Mouse (Mus musculus) liver, embryonic 13.5 days (tissue): ENCODE results near the gene Gm20696. TPM values are rescaled to one million over a fixed set of nuclear protein-coding genes. Genes with fewer than 3 reads are reported as not detected.

ENCODE experiments used
- ATAC-seq: fragments of 200-750 bp; cut with Nextera tagmentation; 2 replicates; pipeline ENCODE4 v1.8.0; 2017; ENCODE audit warnings: low read depth, mild to moderate bottlenecking, moderate number of reproducible peaks, moderate library complexity
- DNase-seq: peaks from one replicate; pipeline ENCODE4 v3.0.0; 2022
- H3K27ac ChIP-seq: fragments of 300-500 bp; sonication (generic); 2 replicates; pipeline ENCODE4 v1.5.1; 2015; ENCODE audit warnings: moderate library complexity, mild to moderate bottlenecking, inconsistent platforms
- H3K27me3 ChIP-seq: fragments of 300-500 bp; sonication (generic); 2 replicates; pipeline ENCODE4 v1.6.1; 2015; ENCODE audit warnings: mild to moderate bottlenecking, inconsistent platforms
- H3K36me3 ChIP-seq: fragments of 300-500 bp; sonication (generic); 2 replicates; pipeline ENCODE4 v1.6.1; 2015; ENCODE audit warnings: mild to moderate bottlenecking, inconsistent platforms
- H3K4me1 ChIP-seq: fragments of 300-500 bp; sonication (generic); replicated peaks from 2 replicates; pipeline ENCODE4 v1.6.1; 2015; ENCODE audit warnings: inconsistent platforms
- H3K4me2 ChIP-seq: fragments of 300-500 bp; sonication (generic); 2 replicates; pipeline ENCODE4 v1.6.1; 2015; ENCODE audit warnings: inconsistent platforms, mild to moderate bottlenecking, moderate library complexity
- H3K4me3 ChIP-seq: fragments of 300-500 bp; sonication (generic); replicated peaks from 2 replicates; pipeline ENCODE4 v1.5.1; 2015; ENCODE audit warnings: mild to moderate bottlenecking, inconsistent platforms
- H3K9ac ChIP-seq: fragments of 300-500 bp; sonication (generic); 2 replicates; pipeline ENCODE4 v1.6.1; 2015; ENCODE audit warnings: mild to moderate bottlenecking, inconsistent platforms
- H3K9me3 ChIP-seq: fragments of 300-500 bp; sonication (generic); replicated peaks from 2 replicates; pipeline ENCODE4 v1.6.1; 2016; ENCODE audit warnings: inconsistent platforms
- WGBS: fragments of 180-500 bp; shearing (Covaris S2); methylation state at CpG from one replicate; pipeline ENCODE4 v1.1.7; 2015; ENCODE audit not compliant: insufficient replicate concordance; 5-methylcytosine and 5-hydroxymethylcytosine counted together
- polyA plus RNA-seq: library from polyadenylated mRNA; unstranded; fragments of >200 nt; fragmentation: Nextera tagmentation; extraction: Ambion mirVana; gene quantifications from 2 replicates; pipeline ENCODE4 v1.2.1, GENCODE M21; 2015

Gene Gm20696
- polyA plus RNA-seq, 1 experiment from 2014 or later, result 0.58 TPM

- no peak overlapping the region for H3K4me2 ChIP-seq
- H3K36me3 ChIP-seq, result no peaks in the 10 kb centered on the region
- no peaks in the 10 kb centered on the region for H3K27me3 ChIP-seq
- H3K9ac ChIP-seq, result no peak overlapping the region
- ATAC-seq, result no peak
- H3K9me3 ChIP-seq, result no peaks in the 10 kb centered on the region
- no peak overlapping the region for H3K4me3 ChIP-seq
- 49% methylated on average over 7 of the region's 7 CpGs for WGBS
- no peak overlapping the region for H3K27ac ChIP-seq
- DNase-seq, result no peak
- H3K4me1 ChIP-seq, result no peaks in the 10 kb centered on the region
These were observed 46.1 kb downstream of the Gm20696 start for GRCm38 (mm10) chr6:99620471-99620870.

- ATAC-seq (no peak), DNase-seq (no peak)
- Histone ChIP-seq H3K9me3 (no peaks in the 10 kb centered on the region), H3K27ac (no peak overlapping the region), H3K4me3 (no peak overlapping the region), H3K4me2 (no peak overlapping the region), H3K4me1 (no peaks in the 10 kb centered on the region), H3K27me3 (no peaks in the 10 kb centered on the region), H3K9ac (no peak overlapping the region), H3K36me3 (no peaks in the 10 kb centered on the region)
- 58% methylated on average over 8 of the region's 8 CpGs for WGBS
These were observed 46.6 kb downstream of the Gm20696 start for GRCm38 (mm10) chr6:99619964-99620363.

DNA sequence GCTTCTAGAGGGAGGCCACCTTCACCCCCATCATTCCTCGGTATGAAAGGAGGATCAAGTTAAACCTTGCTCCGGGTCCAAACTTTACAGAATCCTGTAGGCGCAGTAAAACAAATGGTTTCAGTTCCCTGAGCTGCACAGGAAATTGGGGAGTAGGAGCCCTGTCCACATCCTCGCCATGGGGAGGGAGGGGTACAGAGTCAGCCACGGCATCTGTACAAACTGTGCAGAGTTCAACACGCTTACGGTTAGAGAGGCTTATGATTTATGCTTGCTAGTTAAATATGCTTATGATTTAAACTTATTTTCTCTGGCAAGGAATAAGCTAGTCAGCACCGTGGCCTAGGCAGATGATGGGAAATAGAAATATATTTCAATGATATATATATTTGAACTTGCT lies 47.1 kb downstream of the Gm20696 start:
- H3K4me3 ChIP-seq, result no peak overlapping the region
- no peaks in the 10 kb centered on the region for H3K4me1 ChIP-seq
- H3K27me3 ChIP-seq, result no peaks in the 10 kb centered on the region
- 47% methylated on average over 8 of the region's 8 CpGs for WGBS
- no peak overlapping the region for H3K27ac ChIP-seq
- no peaks in the 10 kb centered on the region for H3K9me3 ChIP-seq
- H3K9ac ChIP-seq, result no peak overlapping the region
- DNase-seq (no peak), ATAC-seq (no peak)
- no peaks in the 10 kb centered on the region for H3K36me3 ChIP-seq
- H3K4me2 ChIP-seq, result no peak overlapping the region

- no peaks in the 10 kb centered on the region for H3K4me1 ChIP-seq
- ATAC-seq, result no peak
- 67% methylated on average over 7 of the region's 7 CpGs for WGBS
These were observed 48.7 kb downstream of the Gm20696 start for GRCm38 (mm10) chr6:99617867-99618266.

DNA sequence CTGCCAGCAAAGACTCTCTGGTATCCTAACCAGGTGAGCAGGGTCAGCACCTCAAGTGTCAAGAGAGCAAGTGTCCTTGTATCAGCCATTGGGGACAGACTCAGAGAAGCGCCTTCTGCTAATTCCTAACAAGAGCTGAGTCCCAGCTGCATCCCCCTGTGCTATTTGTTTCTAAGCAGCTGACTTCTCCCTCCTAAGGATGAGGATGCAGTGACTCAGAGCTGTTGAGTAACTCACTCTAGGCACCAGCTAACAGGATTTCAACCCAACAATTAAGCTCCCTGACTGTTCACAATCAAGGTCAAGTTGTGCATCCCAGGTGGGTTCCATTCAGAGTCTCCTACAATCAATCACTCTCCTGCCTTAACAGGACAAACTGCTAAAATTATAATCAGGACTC lies 49.2 kb downstream of the Gm20696 start:
- 53% methylated on average over 1 of the region's 1 CpGs for WGBS
- no peak for ATAC-seq
- H3K27ac ChIP-seq, result no peak overlapping the region
- H3K36me3 ChIP-seq, result no peaks in the 10 kb centered on the region
- no peak overlapping the region for H3K4me2 ChIP-seq
- H3K27me3 ChIP-seq, result no peaks in the 10 kb centered on the region
- H3K9ac ChIP-seq, result no peak overlapping the region
- no peak for DNase-seq
- no peaks in the 10 kb centered on the region for H3K9me3 ChIP-seq
- H3K4me3 ChIP-seq, result no peak overlapping the region
- H3K4me1 ChIP-seq, result no peaks in the 10 kb centered on the region

More at GRCm38 (mm10) chr6:99617867-99618266, 48.7 kb downstream of the Gm20696 start:
- no peak for DNase-seq
- Histone ChIP-seq H3K27me3 (no peaks in the 10 kb centered on the region), H3K9me3 (no peaks in the 10 kb centered on the region), H3K4me2 (no peak overlapping the region), H3K27ac (no peak overlapping the region), H3K36me3 (no peaks in the 10 kb centered on the region), H3K4me3 (no peak overlapping the region), H3K9ac (no peak overlapping the region)

DNA sequence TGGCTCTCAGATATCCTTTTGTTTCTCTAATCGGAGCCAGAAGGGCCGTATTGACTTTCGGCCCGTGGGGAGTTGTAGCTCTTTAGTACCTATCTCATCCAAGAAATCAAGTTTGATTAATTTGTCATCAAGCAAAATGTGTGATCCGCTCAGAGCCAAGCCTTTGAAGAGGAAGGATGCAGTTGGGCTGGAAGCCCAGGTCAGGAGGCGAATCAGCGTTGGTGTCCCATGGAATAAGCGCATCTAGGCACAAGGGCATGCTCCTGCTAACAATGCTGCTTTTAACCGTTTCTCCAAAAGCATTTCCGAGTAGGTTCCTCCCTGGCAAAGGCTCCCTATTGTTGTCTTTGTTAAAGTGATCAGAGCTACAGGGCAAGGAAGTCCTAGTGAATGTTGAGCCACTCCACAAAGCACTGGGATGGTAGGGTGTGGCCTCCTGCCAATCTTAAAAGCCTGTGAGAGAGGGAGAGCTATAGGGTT lies 51.3 kb downstream of the Gm20696 start:
- H3K36me3 ChIP-seq, result no peaks in the 10 kb centered on the region
- H3K27ac ChIP-seq, result no peak overlapping the region
- ATAC-seq, result no peak
- WGBS, result 59% methylated on average over 10 of the region's 10 CpGs
- H3K4me2 ChIP-seq, result no peak overlapping the region
- DNase-seq, result no peak
- no peaks in the 10 kb centered on the region for H3K27me3 ChIP-seq
- no peaks in the 10 kb centered on the region for H3K4me1 ChIP-seq
- H3K4me3 ChIP-seq, result no peak overlapping the region
- no peaks in the 10 kb centered on the region for H3K9me3 ChIP-seq
- no peak overlapping the region for H3K9ac ChIP-seq

DNA sequence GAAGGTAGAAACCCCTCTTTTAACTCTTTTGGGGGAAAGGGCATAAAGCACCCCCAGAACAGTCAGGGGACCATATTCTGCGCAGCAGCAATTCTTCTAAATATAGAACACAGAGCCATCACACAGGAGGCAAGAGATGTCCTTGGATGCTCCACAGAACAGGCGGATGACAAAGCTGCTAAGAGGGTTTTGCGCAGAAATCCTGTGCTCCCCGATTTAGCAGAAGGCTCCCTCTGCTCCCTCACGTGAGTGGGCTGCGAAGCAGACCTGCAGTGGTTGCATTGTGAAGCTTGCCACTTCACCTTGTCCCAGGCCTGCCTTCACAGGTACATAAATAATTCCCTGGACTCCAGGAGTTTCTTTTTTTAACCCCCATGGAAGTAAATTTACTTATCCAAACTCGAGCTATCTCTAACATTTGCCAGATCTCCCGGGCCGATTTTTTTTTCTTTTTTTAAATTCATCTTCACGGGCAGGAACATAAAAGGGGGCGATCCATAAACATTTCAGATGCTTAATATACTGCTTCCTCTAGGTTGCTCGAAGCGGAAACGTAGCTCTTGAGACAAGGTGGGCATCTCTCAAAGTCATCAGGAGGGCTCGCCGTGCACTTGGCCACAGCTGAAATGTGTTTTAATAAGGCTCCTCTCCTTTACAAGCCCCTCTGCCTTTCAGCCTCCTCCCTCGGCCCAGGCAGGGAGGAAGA lies 51.9 kb downstream of the Gm20696 start:
- Histone ChIP-seq H3K4me1 (no peaks in the 10 kb centered on the region), H3K27ac (no peak overlapping the region), H3K36me3 (no peaks in the 10 kb centered on the region), H3K27me3 (no peaks in the 10 kb centered on the region), H3K4me2 (no peak overlapping the region), H3K9ac (no peak overlapping the region), H3K4me3 (no peak overlapping the region), H3K9me3 (no peaks in the 10 kb centered on the region)
- WGBS, result 69% methylated on average over 17 of the region's 17 CpGs
- ATAC-seq (no peak), DNase-seq (no peak)

DNA sequence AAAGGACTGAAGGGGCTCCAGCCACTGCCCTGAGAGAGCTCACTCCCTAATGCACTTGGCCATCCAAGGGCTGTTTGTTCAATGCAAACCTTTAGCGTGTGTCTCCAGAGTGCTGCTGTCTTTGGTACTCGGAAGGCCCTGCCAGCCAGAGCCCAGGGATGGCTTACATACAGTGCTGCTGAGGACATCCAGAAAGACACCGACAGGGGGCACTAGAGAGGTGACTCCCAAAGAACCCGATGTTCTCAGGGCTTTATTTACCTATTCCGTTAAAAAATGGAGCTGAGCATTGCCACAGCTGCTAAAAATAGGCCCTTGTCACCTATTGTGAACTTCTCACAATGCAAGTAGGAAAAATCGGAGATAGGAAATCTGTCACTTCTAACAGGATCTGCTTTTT lies 54.7 kb downstream of the Gm20696 start:
- 45% methylated on average over 6 of the region's 6 CpGs for WGBS
- Histone ChIP-seq H3K4me1 (no peaks in the 10 kb centered on the region), H3K4me3 (no peak overlapping the region), H3K27me3 (no peaks in the 10 kb centered on the region), H3K36me3 (no peaks in the 10 kb centered on the region), H3K27ac (no peak overlapping the region), H3K4me2 (no peak overlapping the region), H3K9ac (no peak overlapping the region), H3K9me3 (no peaks in the 10 kb centered on the region)
- ATAC-seq, result no peak
- no peak for DNase-seq

DNA sequence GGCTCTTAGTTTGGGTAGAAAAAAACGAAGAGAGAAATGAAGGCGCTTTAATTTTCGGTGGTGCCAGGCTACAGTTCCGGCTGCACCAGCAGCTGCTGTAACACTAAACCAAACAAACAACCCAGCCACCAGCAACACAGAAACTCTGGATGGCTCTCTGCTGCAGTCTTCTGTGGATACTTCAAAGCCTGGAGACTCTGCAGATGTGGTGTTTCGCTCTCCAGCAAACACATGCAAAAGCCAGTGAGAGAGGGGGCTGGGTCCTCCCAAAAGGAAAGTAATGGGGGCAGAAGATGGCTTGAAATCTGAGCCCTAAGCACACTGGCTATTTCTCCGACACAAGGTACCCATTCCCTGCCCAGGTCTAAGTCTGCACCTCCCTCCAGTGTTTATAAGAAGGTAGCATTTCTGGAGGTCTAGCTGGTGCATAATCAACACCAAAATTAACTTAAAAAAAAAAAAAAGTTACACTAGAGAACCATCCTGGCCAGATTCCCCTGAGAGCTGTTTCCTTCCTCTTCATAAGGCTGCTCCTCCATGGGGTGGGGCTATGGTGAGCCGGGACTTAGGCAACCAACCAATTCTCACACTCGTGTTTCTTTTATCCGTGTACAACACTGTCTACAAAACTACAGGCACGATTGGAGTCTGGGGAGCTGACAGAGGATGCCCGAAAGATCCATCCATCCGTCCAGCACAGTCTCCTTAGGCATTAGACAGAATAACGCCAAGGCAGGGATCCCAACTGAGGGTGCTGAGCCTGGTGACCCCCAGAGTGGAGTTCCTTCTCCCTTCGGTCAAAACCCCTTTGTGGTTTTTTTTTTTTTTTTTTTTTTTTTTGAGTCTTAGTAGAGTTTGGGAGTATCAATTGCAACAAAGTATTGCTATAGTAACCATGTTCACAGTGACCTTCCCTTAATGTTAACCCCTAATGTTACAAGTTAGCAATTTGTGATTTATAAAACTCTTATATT lies 55.9 kb downstream of the Gm20696 start:
- 32% methylated on average over 14 of the region's 14 CpGs for WGBS
- Histone ChIP-seq H3K27ac (no peak overlapping the region), H3K36me3 (no peaks in the 10 kb centered on the region), H3K9ac (no peak overlapping the region), H3K4me1 (no peaks in the 10 kb centered on the region), H3K4me3 (no peak overlapping the region), H3K27me3 (no peaks in the 10 kb centered on the region), H3K4me2 (no peak overlapping the region), H3K9me3 (no peaks in the 10 kb centered on the region)
- DNase-seq (no peak), ATAC-seq (no peak)

DNA sequence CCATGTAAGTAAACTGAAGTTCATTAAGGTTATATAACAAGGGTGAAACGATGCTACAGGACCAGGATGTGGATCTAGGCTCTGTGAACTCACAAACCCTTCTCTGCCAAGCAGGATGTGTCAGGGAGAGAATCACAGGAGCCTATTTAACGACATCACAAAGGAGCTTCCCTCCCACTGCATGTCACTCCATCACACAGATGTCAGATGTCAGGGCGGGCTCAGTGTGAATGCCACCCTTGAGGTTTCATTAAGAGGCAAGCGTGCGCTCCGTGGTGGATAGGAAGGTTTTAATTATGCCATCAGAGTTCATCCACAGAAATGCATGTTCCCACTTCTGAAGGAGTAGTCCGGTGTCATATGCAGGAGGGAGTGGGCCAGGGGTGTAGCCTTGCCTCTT lies 60.5 kb downstream of the Gm20696 start:
- DNase-seq (no peak), ATAC-seq (no peak)
- WGBS, result 67% methylated on average over 7 of the region's 7 CpGs
- H3K27ac ChIP-seq, result no peak overlapping the region
- H3K36me3 ChIP-seq, result no peaks in the 10 kb centered on the region
- no peaks in the 10 kb centered on the region for H3K27me3 ChIP-seq
- no peaks in the 10 kb centered on the region for H3K4me1 ChIP-seq
- H3K4me3 ChIP-seq, result no peak overlapping the region
- H3K4me2 ChIP-seq, result no peak overlapping the region
- no peaks in the 10 kb centered on the region for H3K9me3 ChIP-seq
- H3K9ac ChIP-seq, result no peak overlapping the region

- Histone ChIP-seq H3K4me1 (no peaks in the 10 kb centered on the region; the same call in 1 of the 2 replicates), H3K9me3 (no peaks in the 10 kb centered on the region), H3K27me3 (no peaks in the 10 kb centered on the region), H3K36me3 (no peaks in the 10 kb centered on the region), H3K27ac (no peak overlapping the region), H3K9ac (no peak overlapping the region), H3K4me2 (no peak overlapping the region), H3K4me3 (no peak overlapping the region)
- 52% methylated on average over 2 of the region's 2 CpGs for WGBS
- DNase-seq, result no peak
- no peak for ATAC-seq
These were observed 61.8 kb downstream of the Gm20696 start for GRCm38 (mm10) chr6:99604758-99605157.
